Mouse (Mus musculus) Patski (cell line): Measurements from ENCODE around the gene Rad54l. TPM values are rescaled to one million over a fixed set of nuclear protein-coding genes. Genes with fewer than 3 reads are reported as not detected.

Source experiments
- ATAC-seq: fragments of 100-300 bp; one replicate; pipeline ENCODE4 v1.8.0; 2021
- CTCF ChIA-PET: fragments of 350-600 bp; sonication (Branson Sonifier 250); formaldehyde crosslinking; loops from one replicate; lab custom pipeline; 2022; ENCODE audit warnings: inconsistent platforms; lab: Charles Lee
- POLR2A ChIA-PET: fragments of 350-600 bp; sonication (Branson Sonifier 250); formaldehyde crosslinking; loops from one replicate; lab custom pipeline; 2022; ENCODE audit warnings: antibody characterized with exemption, inconsistent platforms; lab: Charles Lee
- DNase-seq: peaks from one replicate; pipeline ENCODE4 v3.0.0-alpha.2; 2011; ENCODE audit warnings: low read depth, low spot score
- H3K27me3 ChIP-seq: fragments of 371-371 bp; one replicate; pipeline ENCODE4 v1.5.1; 2021
- CTCF ChIP-seq: fragments of 100-300 bp; IDR thresholded peaks from one replicate; pipeline ENCODE4 v1.5.1; 2021
- in situ Hi-C: fragments of 300-500 bp; cut with MboI; formaldehyde crosslinking; loops from 3 replicates; pipeline ENCODE4 v1.11.1; 2018; ENCODE audit warnings: low pct_unique_long_range_greater_than_20kb, mixed read lengths
- polyA plus RNA-seq: library from polyadenylated mRNA; unstranded; gene quantifications from one replicate; pipeline ENCODE4 v1.2.3, GENCODE M21; 2021

Gene Rad54l
- polyA plus RNA-seq, 1 experiment from 2014 or later, result 5.6 TPM

GRCm38 (mm10) chr4:116073146-116073545 is 50.3 kb downstream of the Rad54l start:
- POLR2A ChIA-PET, result interaction anchor here (0.5 kb wide), 1 partner anchor 1014 kb away, joined by 3 read pairs; no protein-coding TSS in a partner anchor
- no peak for ATAC-seq
- in situ Hi-C loops, result no loop called here
- H3K27me3 ChIP-seq, result no peaks in the 10 kb centered on the region
- CTCF ChIA-PET, result no interaction called here
- TF ChIP-seq CTCF, result no peak
- DNase-seq, result no peak

- in situ Hi-C loops, result no loop called here
- no peak for DNase-seq
Observed at GRCm38 (mm10) chr4:116070116-116070515, 53.4 kb downstream of the Rad54l start.

GRCm38 (mm10) chr4:116063855-116064254 is 59.6 kb downstream of the Rad54l start:
- no peak for ATAC-seq
- ChIA-PET POLR2A (interaction anchor here (0.6 kb wide), 1 partner anchor 868 kb away, joined by 3 read pairs; no protein-coding TSS in a partner anchor), CTCF (no interaction called here)
- in situ Hi-C loops, result no loop called here
- no peak for TF ChIP-seq CTCF
- H3K27me3 ChIP-seq, result no peaks in the 10 kb centered on the region
- DNase-seq, result no peak

More at GRCm38 (mm10) chr4:116070116-116070515, 53.4 kb downstream of the Rad54l start:
- no peak for ATAC-seq
- ChIA-PET POLR2A (no interaction called here), CTCF (no interaction called here)
- H3K27me3 ChIP-seq, result no peaks in the 10 kb centered on the region
- TF ChIP-seq CTCF, result no peak

GRCm38 (mm10) chr4:116059012-116059726 is 64.3 kb downstream of the Rad54l start:
- CTCF ChIA-PET, result no interaction called here
- H3K27me3 ChIP-seq, result no peaks in the 10 kb centered on the region
- POLR2A ChIA-PET, result no interaction called here
- TF ChIP-seq CTCF, result no peak
- in situ Hi-C loops, result no loop called here
- DNase-seq, result no peak
- no peak for ATAC-seq

GRCm38 (mm10) chr4:116057559-116057958 is 65.9 kb downstream of the Rad54l start:
- TF ChIP-seq CTCF, result peak; percentile 32
- ATAC-seq, result no peak
- ChIA-PET CTCF (no interaction called here), POLR2A (interaction anchor here (0.8 kb wide), 1 partner anchor 20 kb away, joined by 3 read pairs; no protein-coding TSS in a partner anchor)
- DNase-seq, result no peak
- in situ Hi-C loops, result no loop called here
- H3K27me3 ChIP-seq, result no peaks in the 10 kb centered on the region

- TF ChIP-seq CTCF, result no peak
- CTCF ChIA-PET, result interaction anchor here (1.1 kb wide), 1 partner anchor 11 kb away, joined by 3 read pairs; no protein-coding TSS in a partner anchor
- ATAC-seq, result peak; percentile 96
- in situ Hi-C loops, result no loop called here
- DNase-seq, result peak; percentile 41
- H3K27me3 ChIP-seq, result no peaks in the 10 kb centered on the region
- POLR2A ChIA-PET, result interaction anchor here (0.7 kb wide), 1 partner anchor 11 kb away, joined by 3 read pairs; no protein-coding TSS in a partner anchor
Observed at GRCm38 (mm10) chr4:116053399-116053961, 70.0 kb downstream of the Rad54l start, which contains the start of gene Nsun4. Gene Nsun4, minus strand, starts transcription at chr4:116053876.

GRCm38 (mm10) chr4:116052526-116053293 is 70.8 kb downstream of the Rad54l start:
- ChIA-PET POLR2A (interaction anchor here (0.7 kb wide), 1 partner anchor 10 kb away, joined by 3 read pairs; no protein-coding TSS in a partner anchor), CTCF (interaction anchor here (1.1 kb wide), 1 partner anchor 10 kb away, joined by 3 read pairs; no protein-coding TSS in a partner anchor)
- in situ Hi-C loops, result no loop called here
- no peaks in the 10 kb centered on the region for H3K27me3 ChIP-seq
- DNase-seq, result no peak
- ATAC-seq, result no peak
- TF ChIP-seq CTCF, result no peak

GRCm38 (mm10) chr4:116049211-116049610 is 74.3 kb downstream of the Rad54l start:
- no peaks in the 10 kb centered on the region for H3K27me3 ChIP-seq
- DNase-seq, result no peak
- in situ Hi-C loops, result no loop called here
- no peak for TF ChIP-seq CTCF
- CTCF ChIA-PET, result no interaction called here
- no peak for ATAC-seq
- POLR2A ChIA-PET, result no interaction called here

GRCm38 (mm10) chr4:116048130-116048920 is 75.2 kb downstream of the Rad54l start:
- POLR2A ChIA-PET, result no interaction called here
- in situ Hi-C loops, result no loop called here
- DNase-seq (no peak), ATAC-seq (no peak)
- no peaks in the 10 kb centered on the region for H3K27me3 ChIP-seq
- CTCF ChIA-PET, result no interaction called here
- no peak for TF ChIP-seq CTCF

- ATAC-seq, result no peak
- DNase-seq, result no peak
- H3K27me3 ChIP-seq, result no peaks in the 10 kb centered on the region
- no peak for TF ChIP-seq CTCF
- POLR2A ChIA-PET, result no interaction called here
- CTCF ChIA-PET, result no interaction called here
- in situ Hi-C loops, result no loop called here
Observed at GRCm38 (mm10) chr4:116047681-116048080, 75.8 kb downstream of the Rad54l start.
